Mouse (Mus musculus) spleen, postnatal 10 days (tissue): ENCODE results near the gene Psmb6.

Source experiments
- DNase-seq, 2 experiments: peaks; one replicate each; pipeline ENCODE4 v3.0.0; 2021 to 2022; ENCODE audit warnings: low spot score in 2 of 2

Gene Psmb6

GRCm38 (mm10) chr11:70525184-70525678 is at the start of gene Psmb6:
TSS of gene Psmb6 (plus strand) at chr11:70525367.
- DNase-seq, result peak; percentile 82 to 94

- no peak for DNase-seq
These were observed 39.7 kb upstream of the Psmb6 start for GRCm38 (mm10) chr11:70485498-70485897.

GRCm38 (mm10) chr11:70487816-70488215 is 37.4 kb upstream of the Psmb6 start:
- DNase-seq, result no peak

- no peak for DNase-seq
These were observed 36.0 kb upstream of the Psmb6 start for GRCm38 (mm10) chr11:70489138-70489537.

GRCm38 (mm10) chr11:70489684-70490083 is 35.5 kb upstream of the Psmb6 start:
- no peak for DNase-seq

GRCm38 (mm10) chr11:70499566-70500475 is 25.3 kb upstream of the Psmb6 start:
- DNase-seq, result no peak

- DNase-seq, result no peak
These were observed 24.7 kb upstream of the Psmb6 start for GRCm38 (mm10) chr11:70500476-70500812.

- DNase-seq, result no peak
These were observed 23.1 kb upstream of the Psmb6 start for GRCm38 (mm10) chr11:70502018-70502417.

GRCm38 (mm10) chr11:70504970-70505369 is 20.2 kb upstream of the Psmb6 start, which contains the start of gene Tm4sf5:
TSS of gene Tm4sf5 (plus strand) at chr11:70505244.
- DNase-seq, result no peak

- peak; percentile 45 to 78 for DNase-seq
These were observed 18.8 kb upstream of the Psmb6 start for GRCm38 (mm10) chr11:70506385-70506784.

- no peak for DNase-seq
These were observed 18.1 kb upstream of the Psmb6 start for GRCm38 (mm10) chr11:70506962-70507515.

- peak in 1 of 2 experiments; percentile 58 for DNase-seq
These were observed 15.2 kb upstream of the Psmb6 start for GRCm38 (mm10) chr11:70509753-70510564.

- no peak for DNase-seq
These were observed 13.9 kb upstream of the Psmb6 start for GRCm38 (mm10) chr11:70511242-70511641.

- no peak for DNase-seq
These were observed 13.3 kb upstream of the Psmb6 start for GRCm38 (mm10) chr11:70511825-70512224.

GRCm38 (mm10) chr11:70512709-70513342 is 12.3 kb upstream of the Psmb6 start:
- no peak for DNase-seq

GRCm38 (mm10) chr11:70513520-70513919 is 11.6 kb upstream of the Psmb6 start:
- DNase-seq, result no peak

- DNase-seq, result no peak
These were observed 10.9 kb upstream of the Psmb6 start, which contains the start of gene Vmo1 for GRCm38 (mm10) chr11:70514288-70514687. TSS of gene Vmo1 (minus strand) at chr11:70514616.

GRCm38 (mm10) chr11:70516352-70516751 is 8.8 kb upstream of the Psmb6 start:
- no peak for DNase-seq

- no peak for DNase-seq
These were observed 6.7 kb upstream of the Psmb6 start for GRCm38 (mm10) chr11:70518436-70518835.

- DNase-seq, result no peak
These were observed 6.2 kb upstream of the Psmb6 start, which contains the start of gene Gltpd2 for GRCm38 (mm10) chr11:70518923-70519322. TSS of gene Gltpd2 (plus strand) at chr11:70519196.

GRCm38 (mm10) chr11:70520178-70520769 is 4.9 kb upstream of the Psmb6 start:
- no peak for DNase-seq
